Mouse (Mus musculus): ENCODE measurements at regions not wholly inside any gene's neighbourhood (a gene's known extent, or its start where the extent isn't known, plus 50 kb on each side); places are given as distances from the start of the nearest gene placed in this dataset.

DNA sequence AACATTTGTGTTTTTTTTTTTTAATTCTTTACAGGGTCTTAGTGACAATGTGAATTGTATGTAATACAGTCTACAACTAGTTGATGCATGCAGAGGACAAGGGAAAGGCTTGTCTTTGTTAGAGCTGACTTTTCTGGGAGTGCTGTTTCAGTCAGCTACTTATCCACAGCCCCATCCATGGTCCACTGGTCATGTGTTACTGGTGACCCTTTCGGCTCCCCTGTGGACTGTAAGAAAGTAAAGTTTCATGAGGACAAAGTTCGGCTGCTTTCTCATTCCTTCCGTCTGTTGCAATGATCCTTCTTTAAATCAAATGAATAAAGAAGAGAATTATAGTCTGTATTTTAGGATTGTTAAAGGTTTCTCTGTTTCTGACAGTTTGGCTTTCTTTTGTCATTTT, 577.1 kb downstream of the Prkd1 start:
- TF ChIP-seq POLR2A (IDR thresholded peaks at IDR 0.05; ENCODE audit: insufficient read length, low read depth) = no peak
- no peak for TF ChIP-seq USF1 (IDR thresholded peaks at IDR 0.05; ENCODE audit: low read depth)
- no peak for TF ChIP-seq MYOG (IDR thresholded peaks at IDR 0.05; ENCODE audit: control insufficient read depth in 1 of 3, insufficient read depth in 1 of 3, insufficient read length in 2 of 3, low read depth in 2 of 3)
- no peak for TF ChIP-seq CEBPB (IDR thresholded peaks at IDR 0.05; ENCODE audit: insufficient read depth, poor library complexity, severe bottlenecking)
- no peak for TF ChIP-seq SRF (IDR thresholded peaks at IDR 0.05; ENCODE audit: control insufficient read depth, insufficient read length, low read depth)
- TF ChIP-seq E2F4 (IDR thresholded peaks at IDR 0.05; ENCODE audit: insufficient read depth) = no peak
- no peak for TF ChIP-seq MAX (IDR thresholded peaks at IDR 0.05; ENCODE audit: low read depth)
- no peak for TF ChIP-seq POLR2AphosphoS2 (IDR thresholded peaks at IDR 0.05; ENCODE audit: insufficient read length, low read depth)
- TF ChIP-seq TCF12 (IDR thresholded peaks at IDR 0.05; ENCODE audit: insufficient read depth, poor library complexity, severe bottlenecking) = no peak
